Mouse (Mus musculus): ENCODE measurements around the gene Lhfpl4. TPM values are rescaled to one million over a fixed set of nuclear protein-coding genes. Genes with fewer than 3 reads are reported as not detected.

Lhfpl4 gene
- polyA plus RNA-seq, 1 experiment from 2014 or later = 0.92 TPM

DNA sequence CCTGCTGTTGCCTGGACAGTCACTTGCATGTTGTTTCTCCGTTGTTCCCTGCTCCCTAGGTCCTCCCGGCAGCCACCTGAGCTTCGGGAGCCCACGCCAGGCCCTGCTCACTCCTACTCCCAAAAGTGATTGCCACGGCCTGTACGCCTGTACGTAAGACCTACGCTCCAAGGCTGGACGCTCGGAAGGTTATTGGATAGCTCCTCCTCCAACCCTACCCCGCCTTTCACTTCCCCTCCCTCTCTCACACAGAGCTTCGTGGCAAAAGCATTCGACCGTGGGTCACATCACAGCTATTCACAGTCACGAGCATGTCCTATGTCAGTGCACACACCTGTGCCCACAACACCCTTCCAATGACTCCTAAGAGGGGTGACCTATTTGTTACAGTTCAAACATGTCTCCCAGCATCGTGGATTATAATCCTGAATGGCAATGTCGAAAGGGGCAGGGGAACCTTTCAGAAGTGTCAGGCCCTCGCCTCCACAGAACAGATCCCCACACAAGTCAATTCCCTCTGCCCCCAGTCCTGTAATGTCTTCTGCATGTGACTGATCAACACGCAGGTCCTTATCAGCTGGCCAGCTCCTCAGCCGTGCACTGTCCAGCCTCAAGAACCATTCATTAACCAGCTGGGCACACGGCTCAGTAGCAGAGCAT is 10.2 kb downstream of the Lhfpl4 start:
- no peak for ATAC-seq (ENCODE audit: insufficient number of reproducible peaks, low FRiP score, low TSS enrichment, low read depth)
- H3K27ac ChIP-seq = no peak overlapping the region
- H3K4me1 ChIP-seq = no peaks in the 10 kb centered on the region
- WGBS = 79% methylated on average over 21 of the region's 21 CpGs
- H3K9me3 ChIP-seq = no peaks in the 10 kb centered on the region
- H3K4me2 ChIP-seq = no peak overlapping the region
- H3K27me3 ChIP-seq = no peaks in the 10 kb centered on the region
- no peak overlapping the region for H3K4me3 ChIP-seq
- no peak overlapping the region for H3K9ac ChIP-seq
- H3K36me3 ChIP-seq = no peaks in the 10 kb centered on the region

DNA sequence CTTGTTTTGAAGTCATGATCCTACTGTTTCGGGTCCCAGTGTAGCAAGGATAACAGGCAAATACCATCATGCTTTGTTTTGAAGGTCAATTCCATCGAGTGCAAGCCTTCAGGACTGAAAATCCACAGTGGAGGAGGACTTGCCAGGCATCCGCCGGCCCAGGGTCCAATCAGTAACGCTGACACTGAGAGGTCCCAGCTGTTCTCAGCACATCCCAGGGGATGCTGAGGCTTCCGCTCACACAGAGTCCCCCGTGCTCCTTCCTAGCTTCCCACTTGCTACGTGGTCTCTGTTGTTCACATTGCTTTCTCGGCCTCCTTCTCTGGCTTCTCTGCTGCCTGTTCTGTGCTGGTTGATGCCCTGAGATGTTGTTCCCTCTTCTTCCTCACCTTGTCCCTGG is 11.0 kb downstream of the Lhfpl4 start:
- Histone ChIP-seq H3K4me2 (no peak overlapping the region), H3K4me3 (no peak overlapping the region)
- no peak for ATAC-seq (ENCODE audit: insufficient number of reproducible peaks, low FRiP score, low TSS enrichment, low read depth)

DNA sequence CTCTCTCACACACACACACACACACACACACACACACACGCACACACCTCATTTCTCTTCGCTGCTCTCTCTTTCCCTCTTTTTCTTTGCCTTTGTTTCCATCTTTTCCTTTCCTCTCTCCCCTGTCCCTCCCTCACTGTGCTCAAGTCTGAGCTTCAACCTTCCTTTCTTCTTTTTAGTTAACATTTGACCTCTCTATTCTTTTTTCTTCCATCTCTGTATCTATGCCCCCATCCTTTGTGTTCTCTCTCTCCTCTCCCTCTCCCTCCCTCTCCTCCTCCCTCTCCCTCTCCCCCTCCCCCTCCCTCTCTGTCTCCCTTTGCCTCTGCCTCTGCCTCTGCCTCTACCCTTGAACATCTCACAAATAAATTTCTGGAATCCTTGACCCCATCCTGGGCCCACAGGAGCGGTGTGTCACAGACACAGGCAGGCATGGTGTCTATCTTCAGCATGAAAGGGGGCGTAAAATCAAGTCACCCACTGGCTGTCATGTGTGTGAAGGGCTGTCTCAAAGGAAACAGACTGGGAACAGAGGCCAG is 15.9 kb downstream of the Lhfpl4 start:
- H3K36me3 ChIP-seq = no peaks in the 10 kb centered on the region
- H3K27ac ChIP-seq = no peak overlapping the region
- no peak overlapping the region for H3K4me2 ChIP-seq
- no peaks in the 10 kb centered on the region for H3K27me3 ChIP-seq
- 51% methylated on average over 4 of the region's 4 CpGs for WGBS
- H3K4me3 ChIP-seq = no peak overlapping the region
- no peak for ATAC-seq (ENCODE audit: insufficient number of reproducible peaks, low FRiP score, low TSS enrichment, low read depth)
- no peak overlapping the region for H3K9ac ChIP-seq
- H3K9me3 ChIP-seq = no peaks in the 10 kb centered on the region
- no peaks in the 10 kb centered on the region for H3K4me1 ChIP-seq

More for the DNA sequence above, 11.0 kb downstream of the Lhfpl4 start:
- Histone ChIP-seq H3K36me3 (no peaks in the 10 kb centered on the region), H3K4me1 (no peaks in the 10 kb centered on the region), H3K9me3 (no peaks in the 10 kb centered on the region), H3K27me3 (no peaks in the 10 kb centered on the region), H3K9ac (no peak overlapping the region), H3K27ac (no peak overlapping the region)
- WGBS = 73% methylated on average over 9 of the region's 9 CpGs

DNA sequence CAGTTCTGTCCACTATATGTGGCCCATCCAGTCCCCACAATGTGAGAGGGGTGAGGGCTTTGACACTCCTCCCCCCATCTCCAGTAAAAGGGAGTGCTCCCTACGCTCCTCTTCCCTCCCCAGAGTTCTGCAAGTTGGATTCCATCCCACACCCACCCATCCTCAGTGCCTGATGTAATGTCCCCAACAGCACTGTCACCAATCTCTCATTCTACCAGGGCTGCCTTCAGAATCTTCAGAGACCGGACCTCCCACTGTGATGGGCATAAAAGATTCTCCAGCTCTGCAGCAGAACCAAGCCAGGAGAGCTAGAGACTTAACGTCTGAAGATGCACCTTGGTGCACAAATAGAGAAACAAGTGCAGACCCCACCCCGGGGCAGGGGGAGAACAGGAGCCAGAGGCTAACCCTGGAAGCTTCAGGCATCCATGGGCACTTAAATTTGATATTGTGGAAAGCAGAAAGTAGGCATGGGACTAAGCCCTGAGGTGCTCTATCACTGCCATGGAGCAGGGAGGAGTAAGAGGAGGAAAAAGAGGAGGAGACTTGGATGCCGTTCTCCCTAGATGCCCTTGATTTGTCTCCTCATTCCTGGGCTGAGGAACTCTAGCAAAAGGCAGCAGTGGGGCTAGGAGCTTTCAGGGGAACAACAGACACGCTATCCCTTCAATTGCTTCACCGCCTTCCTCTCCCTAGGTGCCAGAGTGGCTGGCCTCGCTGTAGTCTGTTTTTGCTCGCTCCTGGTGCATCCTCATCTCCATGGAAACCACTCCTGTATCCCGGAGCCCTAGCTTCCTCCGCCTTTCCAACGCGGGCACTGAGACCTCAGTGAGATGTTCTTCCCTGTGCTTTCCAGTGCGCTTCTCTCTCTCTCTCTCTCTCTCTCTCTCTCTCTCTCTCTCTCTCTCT is 16.6 kb downstream of the Lhfpl4 start:
- no peaks in the 10 kb centered on the region for H3K27me3 ChIP-seq
- H3K4me1 ChIP-seq = no peaks in the 10 kb centered on the region
- H3K9ac ChIP-seq = no peak overlapping the region
- no peaks in the 10 kb centered on the region for H3K36me3 ChIP-seq
- H3K27ac ChIP-seq = no peak overlapping the region
- no peaks in the 10 kb centered on the region for H3K9me3 ChIP-seq
- no peak overlapping the region for H3K4me3 ChIP-seq
- H3K4me2 ChIP-seq = no peak overlapping the region
- no peak for ATAC-seq (ENCODE audit: insufficient number of reproducible peaks, low FRiP score, low TSS enrichment, low read depth)
- WGBS = 23% methylated on average over 14 of the region's 14 CpGs

DNA sequence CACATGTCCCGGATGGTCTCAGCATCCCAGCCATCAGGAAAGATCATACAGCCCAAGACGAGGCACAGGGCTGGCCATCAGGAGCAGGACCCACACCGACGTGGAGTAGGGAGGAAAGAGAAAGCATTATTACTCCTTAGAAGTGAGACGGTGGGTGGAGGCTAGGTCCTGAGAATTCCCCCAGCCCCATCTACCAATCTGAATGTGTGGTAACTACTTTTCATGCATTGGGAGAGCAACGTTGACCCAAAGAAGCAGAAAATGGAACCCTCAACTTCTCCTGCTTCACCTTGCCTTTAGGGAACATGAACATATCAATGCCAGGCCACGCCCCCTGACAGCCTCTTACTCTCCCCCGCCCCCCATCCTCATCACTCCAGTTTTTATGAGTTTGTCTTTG is 18.6 kb downstream of the Lhfpl4 start:
- Histone ChIP-seq H3K36me3 (no peaks in the 10 kb centered on the region), H3K4me2 (no peak overlapping the region), H3K27me3 (no peaks in the 10 kb centered on the region), H3K27ac (no peak overlapping the region), H3K4me3 (no peak overlapping the region), H3K4me1 (0 out of 2 replicates have a peak, but pooled peaks cover under 1% of the 10 kb centered on the region), H3K9me3 (no peaks in the 10 kb centered on the region), H3K9ac (no peak overlapping the region)
- no peak for ATAC-seq (ENCODE audit: insufficient number of reproducible peaks, low FRiP score, low TSS enrichment, low read depth)
- 79% methylated on average over 8 of the region's 8 CpGs for WGBS

DNA sequence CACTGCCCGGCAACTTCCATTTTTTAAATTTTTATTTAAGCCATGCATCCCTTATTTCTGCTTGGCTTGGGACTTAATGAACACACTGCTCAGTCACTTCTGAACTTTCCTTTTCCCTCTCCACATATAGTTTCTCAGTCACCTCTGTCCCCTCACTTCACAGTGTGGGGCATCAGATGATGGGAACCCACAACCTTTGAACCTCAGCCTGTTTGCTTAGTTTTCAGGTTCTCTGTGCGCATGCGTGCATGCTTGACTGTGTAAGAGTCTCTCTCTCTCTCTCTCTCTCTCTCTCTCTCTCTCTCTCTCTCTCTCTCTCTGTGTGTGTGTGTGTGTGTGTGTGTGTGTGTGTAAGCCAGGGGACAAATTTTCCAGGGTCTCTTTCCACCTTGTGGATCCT is 19.7 kb downstream of the Lhfpl4 start:
- no peak for ATAC-seq (ENCODE audit: insufficient number of reproducible peaks, low FRiP score, low TSS enrichment, low read depth)
- peaks cover 4% of the 10 kb centered on the region; the same call in 1 of the 2 replicates for H3K4me1 ChIP-seq
- H3K27ac ChIP-seq = no peak overlapping the region
- H3K9ac ChIP-seq = no peak overlapping the region
- H3K36me3 ChIP-seq = no peaks in the 10 kb centered on the region
- no peak overlapping the region for H3K4me3 ChIP-seq
- no peaks in the 10 kb centered on the region for H3K27me3 ChIP-seq
- no peaks in the 10 kb centered on the region for H3K9me3 ChIP-seq
- WGBS = 92% methylated on average over 3 of the region's 3 CpGs
- H3K4me2 ChIP-seq = no peak overlapping the region

DNA sequence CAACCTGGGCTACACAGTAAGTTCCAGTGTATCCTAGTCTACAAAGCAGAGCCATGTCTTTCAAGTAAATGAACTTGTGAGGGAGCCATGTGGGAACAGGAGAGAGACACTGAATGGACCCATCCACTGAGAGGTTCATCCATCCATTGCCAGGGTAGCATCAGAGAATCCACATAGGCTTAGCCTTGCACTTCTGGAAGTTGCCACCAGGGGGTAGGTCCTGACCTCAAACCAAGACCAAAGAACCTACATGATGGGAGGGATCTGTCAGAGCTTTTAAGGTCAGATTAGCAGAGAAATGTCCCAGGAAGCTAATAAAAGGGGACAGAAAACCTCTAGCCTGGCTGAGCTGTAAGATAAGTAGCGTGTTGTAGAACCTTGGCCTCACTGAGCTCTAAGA is 22.6 kb downstream of the Lhfpl4 start:
- H3K4me1 ChIP-seq = peaks cover 9% of the 10 kb centered on the region
- no peak overlapping the region for H3K27ac ChIP-seq
- H3K36me3 ChIP-seq = no peaks in the 10 kb centered on the region
- no peak overlapping the region for H3K9ac ChIP-seq
- no peaks in the 10 kb centered on the region for H3K27me3 ChIP-seq
- H3K9me3 ChIP-seq = no peaks in the 10 kb centered on the region
- ATAC-seq (ENCODE audit: insufficient number of reproducible peaks, low FRiP score, low TSS enrichment, low read depth) = no peak
- H3K4me2 ChIP-seq = no peak overlapping the region
- WGBS = 85% methylated on average over 1 of the region's 1 CpGs
- H3K4me3 ChIP-seq = no peak overlapping the region

DNA sequence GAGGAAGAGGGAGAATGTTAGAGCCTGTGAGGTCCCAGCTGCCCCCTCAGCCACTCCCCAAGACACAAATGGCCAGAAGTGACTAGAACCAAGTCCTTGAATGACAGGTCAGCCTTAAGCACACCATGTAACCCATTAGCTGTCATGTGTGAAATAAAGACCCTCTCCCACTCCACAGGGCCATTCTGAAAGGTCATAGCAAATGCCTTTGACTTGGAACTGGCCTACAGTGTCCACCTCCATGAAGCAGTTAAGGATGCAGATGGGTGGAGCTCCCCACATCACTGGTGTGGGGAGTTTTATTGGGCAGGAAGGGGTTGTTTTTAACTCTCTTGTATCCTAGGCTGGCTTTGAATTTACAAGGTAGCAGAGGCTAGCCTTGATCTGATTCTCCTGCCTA is 23.2 kb downstream of the Lhfpl4 start:
- no peak overlapping the region for H3K27ac ChIP-seq
- H3K4me1 ChIP-seq = peaks cover 13% of the 10 kb centered on the region
- H3K9ac ChIP-seq = no peak overlapping the region
- ATAC-seq (ENCODE audit: insufficient number of reproducible peaks, low FRiP score, low TSS enrichment, low read depth) = no peak
- no peaks in the 10 kb centered on the region for H3K9me3 ChIP-seq
- H3K36me3 ChIP-seq = no peaks in the 10 kb centered on the region
- no peak overlapping the region for H3K4me3 ChIP-seq
- H3K4me2 ChIP-seq = no peak overlapping the region
- no peaks in the 10 kb centered on the region for H3K27me3 ChIP-seq

DNA sequence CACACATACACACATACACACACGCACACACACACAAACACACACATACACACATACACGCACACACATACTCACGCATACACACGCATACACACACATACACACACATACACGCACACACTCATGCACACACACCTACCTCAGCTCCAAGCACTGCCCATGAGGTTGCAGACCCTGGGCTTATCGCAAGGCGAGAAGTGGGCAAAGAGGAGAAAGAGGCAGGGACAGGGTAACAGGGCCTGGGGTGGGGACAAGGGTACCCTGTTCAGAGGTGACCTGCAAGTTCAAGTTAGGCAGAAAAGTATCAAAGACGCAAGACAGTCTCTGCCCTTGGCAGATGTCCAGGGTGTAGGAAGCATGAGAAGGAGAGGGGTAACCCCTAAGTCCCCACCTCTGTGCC is 24.5 kb downstream of the Lhfpl4 start:
- no peak overlapping the region for H3K4me2 ChIP-seq
- no peak overlapping the region for H3K9ac ChIP-seq
- peaks cover 20% of the 10 kb centered on the region for H3K4me1 ChIP-seq
- no peaks in the 10 kb centered on the region for H3K27me3 ChIP-seq
- H3K36me3 ChIP-seq = no peaks in the 10 kb centered on the region
- no peak overlapping the region for H3K27ac ChIP-seq
- no peak overlapping the region for H3K4me3 ChIP-seq
- ATAC-seq (ENCODE audit: insufficient number of reproducible peaks, low FRiP score, low TSS enrichment, low read depth) = no peak
- H3K9me3 ChIP-seq = no peaks in the 10 kb centered on the region
- WGBS = 92% methylated on average over 8 of the region's 8 CpGs

DNA sequence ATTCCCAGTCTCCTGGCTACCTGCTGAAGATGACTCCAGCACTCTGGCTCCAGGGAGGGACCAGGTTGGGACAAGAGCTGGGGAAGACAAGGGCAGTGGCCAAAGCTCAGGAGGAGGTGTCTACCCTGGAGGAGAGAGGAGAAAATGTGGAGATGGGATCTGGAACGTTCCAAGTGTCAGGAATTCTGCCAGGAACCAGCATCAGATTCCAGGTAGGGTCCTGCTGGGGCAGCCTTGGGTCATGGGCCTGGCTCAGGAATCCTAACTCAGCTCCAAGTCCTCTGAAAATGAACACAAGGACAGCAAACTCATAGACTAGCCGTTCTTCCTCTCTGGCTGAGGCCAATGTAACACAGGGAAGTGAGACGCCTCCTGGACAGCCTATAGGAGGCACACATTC is 25.3 kb downstream of the Lhfpl4 start:
- Histone ChIP-seq H3K4me2 (no peak overlapping the region), H3K27ac (no peak overlapping the region), H3K36me3 (no peaks in the 10 kb centered on the region), H3K9me3 (no peaks in the 10 kb centered on the region), H3K27me3 (no peaks in the 10 kb centered on the region), H3K4me1 (peaks cover 20% of the 10 kb centered on the region), H3K4me3 (no peak overlapping the region), H3K9ac (no peak overlapping the region)
- no peak for ATAC-seq (ENCODE audit: insufficient number of reproducible peaks, low FRiP score, low TSS enrichment, low read depth)
- WGBS = 69% methylated on average over 3 of the region's 3 CpGs

DNA sequence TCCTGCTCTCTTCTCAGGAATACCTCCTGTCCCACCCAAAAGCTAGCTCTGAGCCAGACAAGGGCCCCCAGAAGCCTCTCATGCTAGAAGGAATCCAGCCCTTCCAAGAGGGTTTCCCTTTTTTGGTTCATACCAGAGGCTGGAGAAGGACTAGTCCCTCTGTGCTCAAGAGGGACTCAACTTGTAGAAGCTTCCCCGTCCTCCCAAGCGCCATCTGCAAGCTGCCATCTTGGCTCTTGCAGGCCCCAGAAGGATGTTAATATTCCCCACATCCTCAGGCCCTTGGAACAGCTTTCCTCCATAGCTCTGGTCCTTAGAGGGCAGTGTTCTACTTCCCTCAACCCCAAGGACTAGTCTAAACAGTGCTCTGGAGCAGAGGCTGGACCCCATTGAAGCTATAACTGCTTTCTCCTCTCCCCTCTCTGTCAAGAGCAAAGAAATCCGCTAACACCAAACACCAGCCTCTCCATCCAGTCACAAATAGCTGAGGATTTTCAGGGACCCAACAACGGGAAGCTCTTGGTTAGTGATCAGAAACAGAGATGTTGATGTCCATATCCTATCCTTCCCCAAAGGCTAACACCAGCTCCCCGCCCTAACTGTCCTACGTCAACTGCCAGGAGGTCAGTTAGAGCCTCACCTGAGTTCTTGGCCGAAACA is 26.7 kb downstream of the Lhfpl4 start:
- Histone ChIP-seq H3K36me3 (no peaks in the 10 kb centered on the region), H3K4me2 (no peak overlapping the region)
- WGBS = 87% methylated on average over 7 of the region's 7 CpGs

More for the DNA sequence above, 26.7 kb downstream of the Lhfpl4 start:
- Histone ChIP-seq H3K27ac (no peak overlapping the region), H3K4me1 (peaks cover 20% of the 10 kb centered on the region), H3K9ac (no peak overlapping the region), H3K27me3 (no peaks in the 10 kb centered on the region), H3K9me3 (no peaks in the 10 kb centered on the region), H3K4me3 (no peak overlapping the region)
- ATAC-seq (ENCODE audit: insufficient number of reproducible peaks, low FRiP score, low TSS enrichment, low read depth) = no peak

Data from limb, embryonic 15.5 days (tissue).